Mouse (Mus musculus) common myeloid progenitor, adult 5-6 weeks (primary cell): Measurements from ENCODE around the gene Riiad1. TPM values are rescaled to one million over a fixed set of nuclear protein-coding genes. Genes with fewer than 3 reads are reported as not detected.

Experiments
- ATAC-seq: replicated peaks from 2 replicates; pipeline ENCODE4 v1.8.0; 2016; ENCODE audit warnings: low read depth, mild to moderate bottlenecking, moderate TSS enrichment, inconsistent platforms; ENCODE audit not compliant: poor library complexity, severe bottlenecking
- total RNA-seq: library from RNA; stranded (forward); fragments of 200-1000, 187-1606 nt; gene quantifications from 2 replicates; pipeline ENCODE4 v1.2.3, GENCODE M21; 2017

Gene Riiad1
- total RNA-seq, 1 experiment from 2014 or later: not detected

GRCm38 (mm10) chr3:94465632-94466430 lies 14.3 kb downstream of the Riiad1 start:
- no peak for ATAC-seq

GRCm38 (mm10) chr3:94463926-94464578 lies 16.1 kb downstream of the Riiad1 start:
- ATAC-seq: no peak

DNA sequence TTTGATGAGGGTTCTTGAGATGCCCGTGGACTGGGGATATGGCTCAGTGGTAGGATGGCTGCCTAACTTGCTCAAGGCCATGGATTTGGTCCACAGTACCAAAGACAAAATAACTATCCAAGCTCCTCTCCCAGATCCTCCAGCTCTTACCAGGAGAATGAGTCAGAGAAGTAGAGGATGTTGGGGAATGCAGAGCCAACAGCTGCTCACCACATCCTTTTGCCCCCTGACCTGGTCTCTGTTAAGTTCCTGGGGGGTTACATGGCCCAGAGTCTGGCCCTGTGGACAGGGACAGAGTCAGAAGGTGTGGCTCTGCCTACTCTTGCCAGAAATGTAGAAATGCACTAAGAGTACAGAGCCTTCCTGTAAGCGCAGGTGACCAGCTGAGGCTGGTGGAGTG lies 20.3 kb downstream of the Riiad1 start:
- no peak for ATAC-seq

- ATAC-seq: no peak
These were observed 23.1 kb downstream of the Riiad1 start for GRCm38 (mm10) chr3:94457055-94457454.

DNA sequence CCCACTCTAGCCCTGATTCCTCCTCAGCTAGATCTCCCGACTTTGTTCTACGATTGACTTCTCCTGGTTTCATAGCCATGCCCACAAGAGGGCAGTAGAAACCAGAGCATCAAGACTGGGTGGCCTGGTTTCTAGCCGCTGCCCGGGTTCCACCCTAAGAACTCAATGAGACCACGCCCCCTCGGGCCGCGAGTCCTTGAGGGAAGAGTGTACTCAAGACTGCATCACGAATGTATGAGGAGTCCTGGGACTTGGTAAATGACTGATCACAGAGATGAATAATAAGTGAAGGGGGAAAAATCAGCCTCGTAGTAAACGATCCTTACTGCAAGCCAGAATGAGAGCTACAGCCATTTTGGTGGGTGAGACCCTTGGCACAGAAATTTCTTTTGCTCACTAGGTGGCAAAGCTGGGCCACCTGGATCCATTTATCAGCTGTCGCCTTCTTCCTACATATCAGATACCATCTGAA lies 23.6 kb downstream of the Riiad1 start:
- ATAC-seq: peak; percentile 99

- no peak for ATAC-seq
These were observed 30.8 kb downstream of the Riiad1 start for GRCm38 (mm10) chr3:94449377-94449776.

DNA sequence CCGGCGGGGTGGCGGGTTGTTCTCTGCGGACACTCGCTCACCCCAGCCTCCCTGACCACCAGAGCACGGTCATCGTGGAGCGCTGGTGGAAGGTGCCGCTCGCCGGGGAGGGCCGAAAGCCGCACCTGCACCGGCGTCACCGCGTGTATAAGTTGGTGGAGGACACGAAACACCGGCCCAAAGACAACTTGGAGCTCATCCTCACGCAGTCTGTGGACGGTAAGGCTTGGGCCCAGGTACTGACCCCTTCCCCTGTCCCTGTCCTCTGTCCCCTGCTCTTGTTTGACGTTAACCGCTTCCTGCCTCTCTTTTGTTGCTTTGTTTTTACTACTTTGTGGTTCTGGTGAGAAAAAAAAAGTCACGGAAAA lies 36.6 kb downstream of the Riiad1 start, which contains the start of gene Oaz3:
Oaz3 (minus strand) TSS at position 319 of the 368 bp plus-strand sequence.
- no peak for ATAC-seq

- ATAC-seq: peak; percentile 96
These were observed 37.1 kb downstream of the Riiad1 start, which contains the start of gene Mrpl9 for GRCm38 (mm10) chr3:94442951-94443596. Gene Mrpl9 (plus strand): TSS chr3:94443318.

DNA sequence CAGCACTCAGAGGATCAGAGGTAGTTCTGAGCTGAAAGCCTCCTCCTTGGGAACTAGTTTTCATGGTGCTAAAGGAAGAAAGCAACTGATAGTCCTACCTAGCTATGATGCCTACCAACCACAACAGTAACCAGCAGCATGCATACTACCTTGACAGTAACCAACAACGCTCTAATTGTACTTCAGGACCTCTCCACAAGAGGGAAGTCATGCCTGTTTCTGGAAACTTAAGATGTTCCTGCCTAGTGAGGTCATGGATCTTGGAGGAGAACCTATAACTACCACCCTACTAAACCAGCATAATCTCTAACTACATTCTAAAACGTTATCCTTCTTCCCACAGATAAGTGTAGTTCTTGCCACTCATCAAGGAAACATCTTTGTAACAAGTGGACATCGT lies 39.0 kb downstream of the Riiad1 start:
- ATAC-seq: peak; percentile 52

GRCm38 (mm10) chr3:94436420-94436819 lies 43.7 kb downstream of the Riiad1 start:
- ATAC-seq: no peak

DNA sequence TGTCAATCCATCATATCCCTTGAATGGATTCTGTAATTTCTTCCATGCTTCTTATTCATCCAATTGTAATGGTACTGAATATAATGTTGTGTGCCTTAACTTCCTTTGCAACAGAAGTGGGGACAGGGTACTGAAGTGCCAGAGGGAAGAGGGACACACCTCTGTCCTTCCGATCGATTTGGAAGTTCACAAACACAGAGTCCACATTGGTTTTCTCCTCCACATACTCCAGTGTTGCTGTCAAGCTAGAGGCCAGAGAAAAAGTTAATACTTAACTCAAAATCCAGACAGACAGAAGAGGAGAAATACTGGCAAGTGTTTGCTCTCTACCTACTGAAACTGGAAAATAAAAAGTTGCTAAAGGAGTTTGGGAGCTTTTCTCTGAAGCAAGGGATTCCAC lies 45.8 kb downstream of the Riiad1 start:
- ATAC-seq: no peak

- ATAC-seq: peak; percentile 50; the same call in 1 of the 2 replicates
These were observed 49.2 kb downstream of the Riiad1 start for GRCm38 (mm10) chr3:94430980-94431379.

Other genes starting within 250 kb of the Riiad1 start
- not detected in 2 replicates for gene Gm4778, start 216.3 kb downstream of the Riiad1 start, total RNA-seq
- 4.3 and 4.5 TPM in 2 replicates for gene Them4, start 170.3 kb downstream of the Riiad1 start, total RNA-seq
- not detected in 2 replicates for gene Them5, start 138.2 kb downstream of the Riiad1 start, total RNA-seq
- gene C2cd4d, start 117.9 kb downstream of the Riiad1 start, total RNA-seq: not detected in 2 replicates
- not detected in 2 replicates for gene Rorc, start 107.5 kb downstream of the Riiad1 start, total RNA-seq
- not detected in 2 replicates for gene Lingo4, start 81.8 kb downstream of the Riiad1 start, total RNA-seq
- 10.8 and 14.7 TPM in 2 replicates for gene Tdrkh, start 67.1 kb downstream of the Riiad1 start, total RNA-seq
- gene Mrpl9, start 37.0 kb downstream of the Riiad1 start, total RNA-seq: 65.6 and 77.6 TPM in 2 replicates
- gene Oaz3, start 36.4 kb downstream of the Riiad1 start, total RNA-seq: not detected in 2 replicates
- gene Celf3, start 2.0 kb downstream of the Riiad1 start, total RNA-seq: not detected in 2 replicates
- 24.8 and 26.5 TPM in 2 replicates for gene Snx27, start 102.4 kb upstream of the Riiad1 start, total RNA-seq
- gene Gm10972, start 162.8 kb upstream of the Riiad1 start, total RNA-seq: not detected in 2 replicates
- gene Tuft1, start 178.5 kb upstream of the Riiad1 start, total RNA-seq: 5.6 and 5.7 TPM in 2 replicates
- gene Selenbp2, start 213.2 kb upstream of the Riiad1 start, total RNA-seq: 0.05 TPM in 1 of 2 replicates, not detected in the other